Mouse (Mus musculus) myocyte (in vitro differentiated cells): ENCODE results near the gene Nxn.

Source experiments
- CEBPB ChIP-seq: IDR thresholded peaks from 2 replicates; pipeline ENCODE4 v1.6.1; 2011; ENCODE audit warnings: mild to moderate bottlenecking, moderate library complexity; ENCODE audit not compliant: poor library complexity, insufficient read depth, severe bottlenecking
- E2F4 ChIP-seq: IDR thresholded peaks from one replicate; pipeline ENCODE4 v1.6.1; 2011; ENCODE audit warnings: mild to moderate bottlenecking, control low read depth, moderate library complexity; ENCODE audit not compliant: insufficient read depth
- MAX ChIP-seq: IDR thresholded peaks from one replicate; pipeline ENCODE4 v1.6.1; 2011; ENCODE audit warnings: low read depth, mild to moderate bottlenecking, control low read depth
- MYOD1 ChIP-seq, 3 experiments: IDR thresholded peaks; one replicate each; pipeline ENCODE4 v1.6.1; 2011; ENCODE audit warnings: control low read depth in 2 of 3, low read depth in 2 of 3, mild to moderate bottlenecking in 2 of 3, moderate library complexity in 1 of 3; ENCODE audit not compliant: insufficient read length in 2 of 3, control insufficient read depth in 1 of 3
- MYOG ChIP-seq, 3 experiments: IDR thresholded peaks; one replicate each; pipeline ENCODE4 v1.6.1; 2011; ENCODE audit warnings: control low read depth in 2 of 3, low read depth in 2 of 3, mild to moderate bottlenecking in 2 of 3; ENCODE audit not compliant: insufficient read length in 2 of 3, control insufficient read depth in 1 of 3, insufficient read depth in 1 of 3
- POLR2A ChIP-seq: IDR thresholded peaks from one replicate; pipeline ENCODE4 v1.6.1; 2011; ENCODE audit warnings: low read depth, mild to moderate bottlenecking, control low read depth, moderate library complexity; ENCODE audit not compliant: insufficient read length
- POLR2AphosphoS2 ChIP-seq: IDR thresholded peaks from one replicate; pipeline ENCODE4 v1.6.1; 2011; ENCODE audit warnings: low read depth, control low read depth; ENCODE audit not compliant: insufficient read length
- REST ChIP-seq: IDR thresholded peaks from one replicate; pipeline ENCODE4 v1.6.1; 2011; ENCODE audit warnings: mild to moderate bottlenecking, control low read depth, moderate library complexity; ENCODE audit not compliant: insufficient read depth, insufficient read length
- SRF ChIP-seq: IDR thresholded peaks from one replicate; pipeline ENCODE4 v1.6.1; 2011; ENCODE audit warnings: low read depth; ENCODE audit not compliant: control insufficient read depth, insufficient read length
- TCF12 ChIP-seq: IDR thresholded peaks from one replicate; pipeline ENCODE4 v1.6.1; 2011; ENCODE audit warnings: mild to moderate bottlenecking, control low read depth; ENCODE audit not compliant: poor library complexity, insufficient read depth, severe bottlenecking
- TCF3 ChIP-seq: IDR thresholded peaks from one replicate; pipeline ENCODE4 v1.6.1; 2011; ENCODE audit warnings: low read depth, control low read depth; ENCODE audit not compliant: insufficient read length
- USF1 ChIP-seq: IDR thresholded peaks from one replicate; pipeline ENCODE4 v1.6.1; 2011; ENCODE audit warnings: low read depth, mild to moderate bottlenecking, control low read depth, moderate library complexity

- TF ChIP-seq CEBPB (no peak), MAX (no peak), REST (no peak), POLR2A (no peak), TCF3 (no peak), SRF (no peak), MYOG (IDR thresholded peaks at IDR 0.05; ENCODE audit: control insufficient read depth in 1 of 3, insufficient read depth in 1 of 3, insufficient read length in 2 of 3, low read depth in 2 of 3) (no peak), POLR2AphosphoS2 (no peak), E2F4 (no peak), USF1 (no peak), TCF12 (no peak), MYOD1 (IDR thresholded peaks at IDR 0.05; ENCODE audit: control insufficient read depth in 1 of 3, insufficient read length in 2 of 3, low read depth in 2 of 3) (no peak)
Observed at GRCm38 (mm10) chr11:76392532-76392931, 6.4 kb downstream of the Nxn start.
